Mouse (Mus musculus): ENCODE data around the gene Gm12185.
"Not testable (repeated sequence)": the region's sequence is repeated elsewhere in the genome, so short reads cannot be mapped to it uniquely, and the experiment has no call there.

Gm12185 gene

GRCm38 (mm10) chr11:48991740-48992520 is at the start of gene Gm12185:
Gene Gm12185, minus strand, starts transcription at chr11:48992226.
- in situ Hi-C loops (cut with MboI, MseI), result loop anchor here in 1 of 2 experiments (5.0 kb wide), 1 partner anchor 70 kb away; the partner anchor contains the start of gene Tgtp2

DNA sequence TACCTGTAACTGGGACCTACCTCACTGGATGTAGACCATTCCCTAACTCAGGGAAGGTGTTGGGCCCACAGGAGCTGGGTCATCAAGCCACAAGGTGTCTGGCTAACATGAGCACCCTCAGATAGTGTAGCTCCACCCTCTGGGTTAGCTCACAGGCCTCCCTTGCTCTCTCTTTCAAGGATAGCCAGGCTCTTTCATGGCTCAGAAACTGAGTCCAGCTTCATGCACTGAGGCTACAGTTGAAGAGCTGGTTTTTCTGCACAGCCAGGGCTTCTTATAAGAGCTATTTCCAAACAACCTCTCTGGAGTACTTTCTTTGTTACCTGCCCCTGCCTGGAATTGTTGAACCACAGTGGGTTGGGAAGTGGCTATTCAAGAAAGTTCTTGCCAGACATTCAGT is 20.0 kb upstream of the Gm12185 start:
- in situ Hi-C loops (cut with MboI, MseI), result loop anchor here (5.0 to 10.0 kb wide), 2 partner anchors 70 to 87 kb away; no protein-coding TSS in a partner anchor

- in situ Hi-C loops (cut with MboI, MseI), result not testable (repeated sequence)
These were observed 14.8 kb upstream of the Gm12185 start for GRCm38 (mm10) chr11:49006785-49007184.

- in situ Hi-C loops (cut with MboI, MseI), result not testable (repeated sequence)
These were observed 14.3 kb upstream of the Gm12185 start for GRCm38 (mm10) chr11:49006317-49006716.

DNA sequence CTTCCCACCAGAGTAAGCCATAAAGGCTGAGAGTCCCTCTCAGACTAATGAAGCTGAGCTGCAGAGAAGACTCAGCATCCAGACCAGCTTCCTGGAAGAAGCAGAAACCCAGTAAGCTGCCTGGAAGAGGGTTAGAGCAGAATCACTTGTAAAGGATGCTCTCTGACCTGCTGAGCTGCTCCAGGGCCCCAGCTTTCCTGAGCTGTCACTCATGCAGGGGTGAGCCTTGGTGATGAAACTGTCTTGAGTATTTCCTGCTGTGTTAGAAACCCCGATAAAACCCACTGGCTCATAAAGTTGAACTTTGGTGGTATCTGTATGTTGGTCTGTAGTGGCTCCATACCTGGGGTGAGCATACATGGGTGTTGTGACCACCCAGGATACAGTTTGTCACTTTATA is 8.4 kb upstream of the Gm12185 start:
- in situ Hi-C loops (cut with MboI, MseI), result not testable (repeated sequence)

DNA sequence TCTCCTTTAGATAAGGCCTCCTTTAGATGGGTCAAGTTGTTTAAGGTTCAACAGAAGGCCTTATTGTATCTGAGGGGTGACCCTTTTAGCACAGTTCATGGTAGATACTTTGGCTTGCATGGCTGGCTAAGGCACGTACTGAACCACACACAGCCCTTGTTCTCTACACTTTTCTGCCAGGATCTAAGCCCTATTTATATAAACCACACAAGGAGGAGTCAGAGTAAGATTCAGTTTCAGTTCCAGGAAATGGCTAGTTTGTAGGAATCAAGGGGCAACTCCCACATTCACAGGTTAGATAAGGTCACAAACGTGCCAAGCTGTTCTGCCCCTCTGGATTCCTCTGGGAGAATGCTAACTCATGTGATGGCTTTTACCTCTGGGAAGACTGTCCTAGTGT is 2.0 kb upstream of the Gm12185 start, which contains the start of gene Tgtp1:
TSS of gene Tgtp1 (minus strand) at position 155 of the 400 bp plus-strand sequence.
- in situ Hi-C loops (cut with MboI, MseI), result loop anchor here in 1 of 2 experiments (5.0 kb wide), 1 partner anchor 68 kb away; the partner anchor contains the start of gene Tgtp2

- in situ Hi-C loops (cut with MboI, MseI), result loop anchor here in 1 of 2 experiments (5.0 kb wide), 1 partner anchor 69 kb away; the partner anchor contains the start of gene Tgtp2
These were observed 1.3 kb upstream of the Gm12185 start for GRCm38 (mm10) chr11:48993296-48993695.

- in situ Hi-C loops (cut with MboI, MseI), result loop anchor here (5.0 kb wide), 2 partner anchors 68 to 72 kb away; partner anchors contain the start of gene Tgtp2 (in 1 of the 2)
These were observed 2.0 kb downstream of the Gm12185 start for GRCm38 (mm10) chr11:48989981-48990380.

- in situ Hi-C loops (cut with MboI, MseI), result loop anchor here in 1 of 2 experiments (5.0 kb wide), 1 partner anchor 66 kb away; no protein-coding TSS in a partner anchor
These were observed 3.8 kb downstream of the Gm12185 start for GRCm38 (mm10) chr11:48988219-48988618.

GRCm38 (mm10) chr11:48982848-48983247 is 9.2 kb downstream of the Gm12185 start:
- in situ Hi-C loops (cut with MboI, MseI), result loop anchor here in 1 of 2 experiments (5.0 kb wide), 2 partner anchors 111 to 114 kb away; partner anchors contain the start of gene Irgm1

- in situ Hi-C loops (cut with MboI, MseI), result loop anchor here in 1 of 2 experiments (5.0 kb wide), 2 partner anchors 108 to 117 kb away; partner anchors contain the start of gene Irgm1
These were observed 12.0 kb downstream of the Gm12185 start for GRCm38 (mm10) chr11:48980052-48980451.

- in situ Hi-C loops (cut with MboI, MseI), result loop anchor here (5.0 to 10.0 kb wide), 3 partner anchors 73 to 104 kb away; partner anchors contain the start of genes 9930111J21Rik2 (in 1 of the 2), Gm5431 (in 1 of the 2) and Irgm1 (in 1 of the 2)
These were observed 12.8 kb downstream of the Gm12185 start, which contains the start of gene 9930111J21Rik1 for GRCm38 (mm10) chr11:48979251-48979650. Gene 9930111J21Rik1, minus strand, starts transcription at chr11:48979398.

- in situ Hi-C loops (cut with MboI, MseI), result loop anchor here (5.0 to 10.0 kb wide), 3 partner anchors 74 to 104 kb away; partner anchors contain the start of genes 9930111J21Rik2 (in 1 of the 2), Gm5431 (in 1 of the 2) and Irgm1 (in 1 of the 2)
These were observed 13.6 kb downstream of the Gm12185 start, which contains the start of gene Olfr56 for GRCm38 (mm10) chr11:48978240-48978939. Gene Olfr56, plus strand, starts transcription at chr11:48978889.

GRCm38 (mm10) chr11:48974686-48975085 is 17.3 kb downstream of the Gm12185 start:
- in situ Hi-C loops (cut with MboI, MseI), result loop anchor here (5.0 to 10.0 kb wide), 3 partner anchors 72 to 100 kb away; partner anchors contain the start of genes 9930111J21Rik2 (in 1 of the 2), Gm5431 (in 1 of the 2) and Irgm1 (in 1 of the 2)

DNA sequence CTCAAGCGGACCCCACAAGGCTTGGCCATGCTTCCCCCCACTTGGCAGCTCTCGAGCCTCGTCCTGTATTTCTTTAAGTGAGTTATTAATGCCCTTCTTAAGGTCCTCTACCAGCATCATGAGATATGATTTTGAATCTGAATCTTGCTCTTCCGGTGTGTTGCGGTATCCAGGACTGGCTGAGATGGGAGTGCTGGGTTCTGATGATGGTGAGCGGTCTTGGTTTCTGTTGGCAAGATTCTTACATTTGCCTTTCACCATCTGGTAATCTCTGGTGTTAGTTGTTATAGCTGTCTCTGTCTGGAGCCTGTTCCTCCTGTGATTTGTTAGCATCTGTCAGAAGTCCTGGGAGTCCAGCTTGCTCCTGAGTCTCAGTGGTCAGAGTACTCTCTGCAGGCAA is 45.9 kb downstream of the Gm12185 start, which contains the start of gene Psme2b:
TSS of gene Psme2b (minus strand) at position 101 of the 400 bp plus-strand sequence.
- in situ Hi-C loops (cut with MboI, MseI), result loop anchor here in 1 of 2 experiments (5.0 kb wide), 1 partner anchor 71 kb away; no protein-coding TSS in a partner anchor

- in situ Hi-C loops (cut with MboI, MseI), result not testable (repeated sequence)
These were observed 52.7 kb downstream of the Gm12185 start for GRCm38 (mm10) chr11:48939286-48939685.

DNA sequence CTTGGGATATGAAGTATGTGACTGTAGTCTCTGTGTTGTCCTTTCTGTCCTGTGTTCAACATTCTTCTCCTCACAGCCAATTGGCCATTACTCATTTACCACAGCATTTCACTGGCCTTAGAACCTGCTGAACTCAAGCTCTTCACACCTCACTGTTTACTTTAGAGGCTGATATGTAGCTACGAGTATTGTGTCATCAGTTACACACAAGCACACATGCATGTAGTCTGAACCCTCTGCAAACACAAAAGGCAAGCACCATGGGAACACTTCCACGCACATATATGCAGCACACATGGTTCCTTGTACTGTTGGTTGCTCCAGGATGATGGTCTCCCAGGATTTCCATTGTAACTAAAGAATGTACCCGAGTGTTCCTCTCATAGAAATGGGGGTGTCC is 56.7 kb downstream of the Gm12185 start:
- in situ Hi-C loops (cut with MboI, MseI), result not testable (repeated sequence)

DNA sequence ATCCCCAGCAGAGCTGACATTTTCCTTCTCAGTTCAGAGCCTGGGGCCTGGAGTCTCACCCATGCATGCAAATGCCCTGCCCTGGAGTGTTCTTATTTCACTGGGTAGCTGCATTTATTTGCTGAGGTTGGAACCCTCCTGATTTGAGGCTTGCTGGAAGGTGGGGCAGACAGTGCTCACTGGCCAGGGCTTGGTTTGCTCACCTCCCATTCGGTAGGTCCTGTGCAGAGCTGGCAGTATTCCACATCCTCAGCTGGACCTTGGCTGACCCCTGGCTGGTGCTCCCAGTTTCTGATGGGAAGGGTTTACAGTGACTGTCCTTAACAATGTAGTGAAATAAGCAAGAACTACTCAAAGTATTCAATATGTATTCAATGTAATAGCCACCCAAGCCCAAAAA is 58.1 kb downstream of the Gm12185 start:
- in situ Hi-C loops (cut with MboI, MseI), result not testable (repeated sequence)

- in situ Hi-C loops (cut with MboI, MseI), result not testable (repeated sequence)
These were observed 58.6 kb downstream of the Gm12185 start for GRCm38 (mm10) chr11:48933422-48933821.

- in situ Hi-C loops (cut with MboI, MseI), result loop anchor here (10.0 kb wide), 2 partner anchors 87 to 107 kb away; no protein-coding TSS in a partner anchor
These were observed 64.0 kb downstream of the Gm12185 start for GRCm38 (mm10) chr11:48928068-48928467.

GRCm38 (mm10) chr11:48926437-48926836 is 65.6 kb downstream of the Gm12185 start:
- in situ Hi-C loops (cut with MboI, MseI), result loop anchor here (10.0 kb wide), 2 partner anchors 88 to 108 kb away; no protein-coding TSS in a partner anchor

Measured in T-helper 17 cell (primary cell).